In the genomic region with DNA sequence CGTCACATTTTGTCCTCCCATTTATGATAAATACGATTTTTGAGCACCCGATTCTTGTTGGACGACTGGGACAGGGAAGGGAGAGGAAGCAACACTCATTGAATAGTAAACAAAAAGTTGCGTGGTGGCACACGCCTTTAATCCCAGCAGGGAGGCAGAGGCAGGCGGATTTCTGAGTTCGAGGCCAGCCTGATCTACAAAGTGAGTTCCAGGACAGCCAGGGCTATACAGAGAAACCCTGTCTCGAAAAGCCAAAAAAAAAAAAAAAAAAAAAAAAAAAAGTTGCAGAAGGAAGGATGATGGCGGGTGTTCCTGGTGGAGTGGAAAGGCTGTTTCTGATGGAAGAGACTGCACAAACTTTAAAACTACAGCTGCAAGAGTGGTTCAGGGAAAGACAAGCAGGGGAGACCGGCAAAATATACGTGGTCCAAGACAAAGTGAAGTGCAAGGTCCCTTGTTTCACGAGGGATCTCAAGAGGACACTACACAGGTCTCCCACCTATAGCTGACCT, we compare ENCODE assay signal across 8 mouse cellular contexts. TPM values are rescaled to one million over a fixed set of nuclear protein-coding genes. Genes with fewer than 3 reads are reported as not detected.
DNase-seq lines count a peak whose midpoint lies in the region; ATAC-seq and TF ChIP-seq lines count a peak whose summit lies in the region.

No protein-coding gene starts in this region.

- no peak for TF ChIP-seq CTCF in liver, adult 2 months (IDR thresholded peaks at IDR 0.05; ENCODE audit: low read depth, low read length)

- WGBS in liver, adult 2 months = 29% methylated on average over 13 of the region's 13 CpGs
- 29% methylated on average over 13 of the region's 13 CpGs for WGBS in embryonic facial prominence, embryonic 15.5 days
- 31% methylated on average over 12 of the region's 13 CpGs for WGBS in limb, embryonic 11.5 days
- 35% methylated on average over 12 of the region's 13 CpGs for WGBS in neural tube, embryonic 14.5 days

- peaks cover 1% of the 10 kb centered on the region; the same call in 1 of the 2 replicates for H3K4me1 ChIP-seq in liver, adult 2 months (ENCODE audit: control insufficient read depth, insufficient read depth, low read length)
- peaks cover 15% of the 10 kb centered on the region for H3K4me1 ChIP-seq in embryonic facial prominence, embryonic 15.5 days
- H3K4me1 ChIP-seq in limb, embryonic 11.5 days (ENCODE audit: control insufficient read depth, insufficient read depth, low read length) = peaks cover 3% of the 10 kb centered on the region; the same call in 1 of the 2 replicates
- peaks cover 6% of the 10 kb centered on the region; the same call in 1 of the 2 replicates for H3K4me1 ChIP-seq in neural tube, embryonic 14.5 days (ENCODE audit: control insufficient read depth, insufficient read depth, low read length)

- peak overlapping the region; percentile 22 for H3K9ac ChIP-seq in liver, adult 2 months (ENCODE audit: low read depth, low read length)
- no peak overlapping the region for H3K9ac ChIP-seq in embryonic facial prominence, embryonic 15.5 days
- H3K9ac ChIP-seq in limb, embryonic 11.5 days (ENCODE audit: low read length) = no peak overlapping the region
- no peak overlapping the region for H3K9ac ChIP-seq in neural tube, embryonic 14.5 days (replicated peaks; ENCODE audit: low read depth, low read length)

- TF ChIP-seq POLR2A in liver, adult 2 months (IDR thresholded peaks at IDR 0.05; ENCODE audit: extremely low read depth, insufficient read depth, low read length) = no peak

- no peaks in the 10 kb centered on the region for H3K36me3 ChIP-seq in liver, adult 2 months (ENCODE audit: control insufficient read depth, insufficient read depth, low read length)
- H3K36me3 ChIP-seq in embryonic facial prominence, embryonic 15.5 days = peaks cover 14% of the 10 kb centered on the region; the same call in 1 of the 2 replicates
- H3K36me3 ChIP-seq in limb, embryonic 11.5 days (ENCODE audit: control insufficient read depth, insufficient read depth, low read length) = no peaks in the 10 kb centered on the region
- H3K36me3 ChIP-seq in neural tube, embryonic 14.5 days (ENCODE audit: control insufficient read depth, insufficient read depth, low read length) = no peaks in the 10 kb centered on the region

- ATAC-seq in embryonic facial prominence, embryonic 15.5 days (ENCODE audit: insufficient number of reproducible peaks, low FRiP score, low TSS enrichment, low read depth) = no peak
- ATAC-seq in limb, embryonic 11.5 days (ENCODE audit: insufficient number of reproducible peaks, low FRiP score, low TSS enrichment, low read depth) = no peak
- peak; percentile 5; the same call in 1 of the 2 replicates for ATAC-seq in neural tube, embryonic 14.5 days (ENCODE audit: low read depth)

- H3K4me2 ChIP-seq in embryonic facial prominence, embryonic 15.5 days (replicated peaks) = peak overlapping the region; percentile 91
- 0 out of 2 replicates have a peak overlapping the region, but pooled peaks have one; percentile 16 for H3K4me2 ChIP-seq in limb, embryonic 11.5 days (ENCODE audit: low read depth, severe bottlenecking)
- H3K4me2 ChIP-seq in neural tube, embryonic 14.5 days (ENCODE audit: low read depth, low read length) = peak overlapping the region; percentile 33

- no peak for DNase-seq in liver, adult 2 months (ENCODE audit: extremely low read depth, low read depth, low spot score)
- no peak for DNase-seq in liver
- DNase-seq in limb, embryonic 11.5 days (ENCODE audit: low spot score) = no peak
- no peak for DNase-seq in frontal cortex, postnatal 10 days (ENCODE audit: low spot score in 2 of 2)
- DNase-seq in adrenal gland, postnatal 4 days (ENCODE audit: low spot score in 2 of 2) = no peak
- DNase-seq in kidney, adult 9 months = no peak

- no peaks in the 10 kb centered on the region for H3K27me3 ChIP-seq in liver, adult 2 months (ENCODE audit: control insufficient read depth, insufficient read depth, low read length)
- no peaks in the 10 kb centered on the region for H3K27me3 ChIP-seq in embryonic facial prominence, embryonic 15.5 days
- H3K27me3 ChIP-seq in limb, embryonic 11.5 days (ENCODE audit: control insufficient read depth, insufficient read depth, low read length) = no peaks in the 10 kb centered on the region
- no peaks in the 10 kb centered on the region for H3K27me3 ChIP-seq in neural tube, embryonic 14.5 days (ENCODE audit: control insufficient read depth, insufficient read depth, low read length)

- H3K79me2 ChIP-seq in liver, adult 2 months (ENCODE audit: control insufficient read depth, insufficient read depth, low read length) = no peaks in the 10 kb centered on the region

- peak overlapping the region; percentile 17 for H3K27ac ChIP-seq in liver, adult 2 months (replicated peaks; ENCODE audit: insufficient read depth, low read depth, low read length)
- H3K27ac ChIP-seq in embryonic facial prominence, embryonic 15.5 days (replicated peaks) = peak overlapping the region; percentile 49; the same call in 1 of the 2 replicates
- no peak overlapping the region for H3K27ac ChIP-seq in limb, embryonic 11.5 days (replicated peaks; ENCODE audit: low read depth, low read length)
- no peak overlapping the region for H3K27ac ChIP-seq in neural tube, embryonic 14.5 days (ENCODE audit: low read depth, low read length)

- peak overlapping the region; percentile 30 for H3K4me3 ChIP-seq in liver, adult 2 months (ENCODE audit: insufficient read depth, low read depth, low read length)
- peak overlapping the region; percentile 84 for H3K4me3 ChIP-seq in embryonic facial prominence, embryonic 15.5 days (replicated peaks)
- H3K4me3 ChIP-seq in limb, embryonic 11.5 days (ENCODE audit: low read depth, low read length) = peak overlapping the region; percentile 78
- peak overlapping the region; percentile 16; the same call in 1 of the 2 replicates for H3K4me3 ChIP-seq in neural tube, embryonic 14.5 days (ENCODE audit: low read depth, low read length)

- H3K9me3 ChIP-seq in embryonic facial prominence, embryonic 15.5 days (replicated peaks) = no peaks in the 10 kb centered on the region
- H3K9me3 ChIP-seq in limb, embryonic 11.5 days (ENCODE audit: control insufficient read depth, low read length) = no peaks in the 10 kb centered on the region
- H3K9me3 ChIP-seq in neural tube, embryonic 14.5 days (ENCODE audit: control insufficient read depth, low read length) = no peaks in the 10 kb centered on the region

RNA-seq across cellular contexts. Expression of gene Cdk5rap3, which starts 0.6 kb away (rescaled TPM):
- 44.1 and 52.2 TPM in 2 replicates for total RNA-seq in liver, adult 2 months (2014; rRNA removed)
- 36.6 and 50.5 TPM in 2 replicates for polyA plus RNA-seq in liver, adult 2 months (2012; rRNA removed)
- polyA plus RNA-seq in embryonic facial prominence, embryonic 15.5 days (2015; fragmentation: Nextera tagmentation; extraction: Ambion mirVana) = 77.7 and 82.3 TPM in 2 replicates
- polyA plus RNA-seq in limb, embryonic 11.5 days (2014; fragmentation: Nextera tagmentation; extraction: Ambion mirVana) = 72.5 and 77.0 TPM in 2 replicates
- 80.0 and 82.4 TPM in 2 replicates for polyA plus RNA-seq in neural tube, embryonic 14.5 days (2014; fragmentation: Nextera tagmentation; extraction: Ambion mirVana)
- 10 to 100 TPM; 71.6 to 74.7 TPM for total RNA-seq in adrenal gland, postnatal 4 days (2021)

RNA-seq across cellular contexts. Expression of gene Prr15l, which starts 11.0 kb away (rescaled TPM):
- 0.34 and 0.46 TPM in 2 replicates for total RNA-seq in liver, adult 2 months (2014; rRNA removed)
- polyA plus RNA-seq in liver, adult 2 months (2012; rRNA removed) = 0.60 and 0.64 TPM in 2 replicates
- polyA plus RNA-seq in embryonic facial prominence, embryonic 15.5 days (2015; fragmentation: Nextera tagmentation; extraction: Ambion mirVana) = 5.6 and 6.1 TPM in 2 replicates
- polyA plus RNA-seq in limb, embryonic 11.5 days (2014; fragmentation: Nextera tagmentation; extraction: Ambion mirVana) = 0.35 and 0.97 TPM in 2 replicates
- polyA plus RNA-seq in neural tube, embryonic 14.5 days (2014; fragmentation: Nextera tagmentation; extraction: Ambion mirVana) = 0.09 and 0.36 TPM in 2 replicates
- total RNA-seq in adrenal gland, postnatal 4 days (2021) = 1 to 10 TPM in 1 of 2 experiments, under 1 TPM in 1; 0.28 to 7.8 TPM

RNA-seq across cellular contexts. Expression of gene Pnpo, which starts 26.8 kb away (rescaled TPM):
- 113 and 126 TPM in 2 replicates for total RNA-seq in liver, adult 2 months (2014; rRNA removed)
- 170 and 175 TPM in 2 replicates for polyA plus RNA-seq in liver, adult 2 months (2012; rRNA removed)
- 28.2 and 30.5 TPM in 2 replicates for polyA plus RNA-seq in embryonic facial prominence, embryonic 15.5 days (2015; fragmentation: Nextera tagmentation; extraction: Ambion mirVana)
- polyA plus RNA-seq in limb, embryonic 11.5 days (2014; fragmentation: Nextera tagmentation; extraction: Ambion mirVana) = 25.5 and 27.5 TPM in 2 replicates
- polyA plus RNA-seq in neural tube, embryonic 14.5 days (2014; fragmentation: Nextera tagmentation; extraction: Ambion mirVana) = 21.7 and 23.4 TPM in 2 replicates
- total RNA-seq in adrenal gland, postnatal 4 days (2021) = 10 to 100 TPM; 27.5 to 35.0 TPM

Comparison
In these comparisons a context has a peak if more than half of its experiments do, and no peak if none do; other contexts are left out.
1. H3K27ac ChIP-seq: peak in liver, adult 2 months (single experiment) and embryonic facial prominence, embryonic 15.5 days (single experiment); none in limb, embryonic 11.5 days (single experiment) and neural tube, embryonic 14.5 days (single experiment).
2. H3K4me3 ChIP-seq: peak in every context shown above with its lines; median percentile 84 in embryonic facial prominence, embryonic 15.5 days; 78 in limb, embryonic 11.5 days; 30 in liver, adult 2 months; 16 in neural tube, embryonic 14.5 days.
3. H3K4me2 ChIP-seq: peak in every context shown above with its lines; median percentile 91 in embryonic facial prominence, embryonic 15.5 days; 33 in neural tube, embryonic 14.5 days; 16 in limb, embryonic 11.5 days.